Mouse (Mus musculus): ENCODE results near the gene Dtnb. TPM values are rescaled to one million over a fixed set of nuclear protein-coding genes. Genes with fewer than 3 reads are reported as not detected.

Gene Dtnb
- polyA plus RNA-seq, 1 experiment from 2014 or later = 12.6 TPM

- TF ChIP-seq EP300 (optimal IDR thresholded peaks at IDR 0.05) (no peak), CTCF (IDR thresholded peaks at IDR 0.05; ENCODE audit: low read depth) (no peak)
- WGBS = 66% methylated on average over 7 of the region's 7 CpGs
- ATAC-seq (ENCODE audit: low FRiP score, low TSS enrichment) (no peak), DNase-seq (ENCODE audit: low spot score) (no peak)
- no peak overlapping the region for H3K4me3 ChIP-seq (ENCODE audit: low read depth, low read length)
- no peaks in the 10 kb centered on the region for H3K4me1 ChIP-seq (replicated peaks; ENCODE audit: control insufficient read depth, insufficient read depth)
- H3K9ac ChIP-seq (ENCODE audit: low read length) = no peak overlapping the region
- H3K9me3 ChIP-seq (ENCODE audit: control insufficient read depth, low read length) = no peaks in the 10 kb centered on the region
- H3K4me2 ChIP-seq (replicated peaks; ENCODE audit: low read depth) = no peak overlapping the region
- no peaks in the 10 kb centered on the region for H3K27me3 ChIP-seq (ENCODE audit: control insufficient read depth, insufficient read depth, low read length)
- no peaks in the 10 kb centered on the region for H3K36me3 ChIP-seq (ENCODE audit: control insufficient read depth, insufficient read depth, low read length)
- no peak overlapping the region for H3K27ac ChIP-seq (replicated peaks)
Measured at GRCm38 (mm10) chr12:3733328-3733727, 161.1 kb downstream of the Dtnb start.

GRCm38 (mm10) chr12:3737009-3737408 is 164.8 kb downstream of the Dtnb start:
- no peak overlapping the region for H3K4me2 ChIP-seq (replicated peaks; ENCODE audit: low read depth)
- 64% methylated on average over 7 of the region's 7 CpGs for WGBS
- ATAC-seq (ENCODE audit: low FRiP score, low TSS enrichment) (no peak), DNase-seq (ENCODE audit: low spot score) (no peak)
- H3K27ac ChIP-seq (replicated peaks) = no peak overlapping the region
- no peak for TF ChIP-seq EP300 (optimal IDR thresholded peaks at IDR 0.05)
- TF ChIP-seq CTCF (IDR thresholded peaks at IDR 0.05; ENCODE audit: low read depth) = no peak
- no peaks in the 10 kb centered on the region for H3K27me3 ChIP-seq (ENCODE audit: control insufficient read depth, insufficient read depth, low read length)
- H3K9me3 ChIP-seq (ENCODE audit: control insufficient read depth, low read length) = no peaks in the 10 kb centered on the region
- no peak overlapping the region for H3K9ac ChIP-seq (ENCODE audit: low read length)
- H3K4me3 ChIP-seq (ENCODE audit: low read depth, low read length) = no peak overlapping the region
- H3K36me3 ChIP-seq (ENCODE audit: control insufficient read depth, insufficient read depth, low read length) = no peaks in the 10 kb centered on the region
- no peaks in the 10 kb centered on the region for H3K4me1 ChIP-seq (replicated peaks; ENCODE audit: control insufficient read depth, insufficient read depth)

GRCm38 (mm10) chr12:3738741-3739529 is 166.8 kb downstream of the Dtnb start:
- no peaks in the 10 kb centered on the region for H3K27me3 ChIP-seq (ENCODE audit: control insufficient read depth, insufficient read depth, low read length)
- no peak overlapping the region for H3K4me3 ChIP-seq (ENCODE audit: low read depth, low read length)
- H3K9ac ChIP-seq (ENCODE audit: low read length) = no peak overlapping the region
- no peak overlapping the region for H3K27ac ChIP-seq (replicated peaks)
- H3K4me2 ChIP-seq (replicated peaks; ENCODE audit: low read depth) = no peak overlapping the region
- H3K9me3 ChIP-seq (ENCODE audit: control insufficient read depth, low read length) = no peaks in the 10 kb centered on the region
- no peak for TF ChIP-seq EP300 (optimal IDR thresholded peaks at IDR 0.05)
- 49% methylated on average over 7 of the region's 7 CpGs for WGBS
- H3K4me1 ChIP-seq (replicated peaks; ENCODE audit: control insufficient read depth, insufficient read depth) = no peaks in the 10 kb centered on the region
- DNase-seq (ENCODE audit: low spot score) (no peak), ATAC-seq (ENCODE audit: low FRiP score, low TSS enrichment) (no peak)
- no peaks in the 10 kb centered on the region for H3K36me3 ChIP-seq (ENCODE audit: control insufficient read depth, insufficient read depth, low read length)

GRCm38 (mm10) chr12:3739749-3740704 is 167.8 kb downstream of the Dtnb start:
- Histone ChIP-seq H3K9me3 (ENCODE audit: control insufficient read depth, low read length) (no peaks in the 10 kb centered on the region), H3K4me2 (replicated peaks; ENCODE audit: low read depth) (no peak overlapping the region), H3K27ac (replicated peaks) (no peak overlapping the region), H3K36me3 (ENCODE audit: control insufficient read depth, insufficient read depth, low read length) (no peaks in the 10 kb centered on the region), H3K4me3 (ENCODE audit: low read depth, low read length) (no peak overlapping the region), H3K4me1 (replicated peaks; ENCODE audit: control insufficient read depth, insufficient read depth) (no peaks in the 10 kb centered on the region), H3K27me3 (ENCODE audit: control insufficient read depth, insufficient read depth, low read length) (no peaks in the 10 kb centered on the region), H3K9ac (ENCODE audit: low read length) (no peak overlapping the region)
- TF ChIP-seq CTCF (IDR thresholded peaks at IDR 0.05; ENCODE audit: low read depth) (no peak), EP300 (optimal IDR thresholded peaks at IDR 0.05) (no peak)
- DNase-seq (ENCODE audit: low spot score) (no peak), ATAC-seq (ENCODE audit: low FRiP score, low TSS enrichment) (no peak)
- WGBS = 55% methylated on average over 18 of the region's 18 CpGs

DNA sequence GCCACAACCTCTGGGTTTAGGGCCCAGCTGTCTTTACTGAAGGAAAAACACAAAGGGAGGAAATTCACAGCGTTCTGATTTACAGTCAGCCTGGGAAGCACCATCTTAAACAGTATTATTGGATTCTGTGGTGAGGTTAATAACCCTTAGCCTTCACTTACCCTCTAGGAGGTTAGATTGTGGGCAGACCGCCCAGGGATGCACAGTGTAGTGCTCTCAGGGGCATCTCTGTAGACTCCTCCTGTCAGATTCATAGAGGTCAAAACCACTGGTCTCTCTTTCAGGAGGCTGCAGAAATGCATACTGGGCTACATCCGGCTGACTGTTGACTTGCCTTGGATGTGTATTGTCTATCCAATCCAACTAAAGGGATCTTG is 168.5 kb downstream of the Dtnb start:
- no peaks in the 10 kb centered on the region for H3K27me3 ChIP-seq (ENCODE audit: control insufficient read depth, insufficient read depth, low read length)
- WGBS = 68% methylated on average over 3 of the region's 3 CpGs

More for the DNA sequence above, 168.5 kb downstream of the Dtnb start:
- H3K36me3 ChIP-seq (ENCODE audit: control insufficient read depth, insufficient read depth, low read length) = no peaks in the 10 kb centered on the region
- no peak for DNase-seq (ENCODE audit: low spot score)
- no peak for ATAC-seq (ENCODE audit: low FRiP score, low TSS enrichment)
- H3K9ac ChIP-seq (ENCODE audit: low read length) = no peak overlapping the region
- H3K4me2 ChIP-seq (replicated peaks; ENCODE audit: low read depth) = no peak overlapping the region
- H3K9me3 ChIP-seq (ENCODE audit: control insufficient read depth, low read length) = no peaks in the 10 kb centered on the region
- H3K27ac ChIP-seq (replicated peaks) = no peak overlapping the region
- TF ChIP-seq CTCF (IDR thresholded peaks at IDR 0.05; ENCODE audit: low read depth) (no peak), EP300 (optimal IDR thresholded peaks at IDR 0.05) (no peak)
- no peak overlapping the region for H3K4me3 ChIP-seq (ENCODE audit: low read depth, low read length)
- no peaks in the 10 kb centered on the region for H3K4me1 ChIP-seq (replicated peaks; ENCODE audit: control insufficient read depth, insufficient read depth)

Measured in stomach, postnatal 0 days (tissue).